Mouse (Mus musculus) forebrain, embryonic 10.5 days (tissue): ENCODE data around the gene Pold4. TPM values are rescaled to one million over a fixed set of nuclear protein-coding genes. Genes with fewer than 3 reads are reported as not detected.

ENCODE experiments used
- DNase-seq: peaks from one replicate; pipeline ENCODE4 v3.0.0-alpha.2; 2017; ENCODE audit warnings: low spot score; ENCODE audit errors: extremely low spot score
- H3K27ac ChIP-seq: fragments of 300-500 bp; sonication (generic); 2 replicates; pipeline ENCODE4 v1.5.1; 2016; ENCODE audit warnings: mild to moderate bottlenecking
- H3K27me3 ChIP-seq: fragments of 300-500 bp; sonication (generic); 2 replicates; pipeline ENCODE4 v1.6.1; 2016; ENCODE audit warnings: mild to moderate bottlenecking; ENCODE audit not compliant: poor library complexity, severe bottlenecking
- H3K36me3 ChIP-seq: fragments of 300-500 bp; sonication (generic); replicated peaks from 2 replicates; pipeline ENCODE4 v1.6.1; 2016; ENCODE audit warnings: mild to moderate bottlenecking, moderate library complexity
- H3K4me1 ChIP-seq: fragments of 300-500 bp; sonication (generic); 2 replicates; pipeline ENCODE4 v1.6.1; 2016
- H3K4me3 ChIP-seq: fragments of 300-500 bp; sonication (generic); 2 replicates; pipeline ENCODE4 v1.5.1; 2016; ENCODE audit warnings: mild to moderate bottlenecking, moderate library complexity
- H3K9me3 ChIP-seq: fragments of 300-500 bp; sonication (generic); 2 replicates; pipeline ENCODE4 v1.6.1; 2016; ENCODE audit warnings: mild to moderate bottlenecking, moderate library complexity
- WGBS: fragments of 180-500 bp; shearing (Covaris S2); methylation state at CpG from one replicate; pipeline ENCODE4 v1.1.7; 2016; 5-methylcytosine and 5-hydroxymethylcytosine counted together
- polyA plus RNA-seq: library from polyadenylated mRNA; unstranded; fragments of >200 nt; fragmentation: Nextera tagmentation; extraction: Ambion mirVana; gene quantifications from 2 replicates; pipeline ENCODE4 v1.2.1, GENCODE M21; 2016

Pold4 gene
- polyA plus RNA-seq, 1 experiment from 2014 or later = 10.6 TPM

GRCm38 (mm10) chr19:4213524-4213974 lies 18.1 kb upstream of the Pold4 start:
- DNase-seq = no peak
- no peaks in the 10 kb centered on the region for H3K9me3 ChIP-seq
- no peaks in the 10 kb centered on the region for H3K36me3 ChIP-seq
- WGBS = 5% methylated on average over 9 of the region's 9 CpGs
- H3K4me3 ChIP-seq = peak overlapping the region; percentile 74
- peaks cover 90% of the 10 kb centered on the region for H3K27me3 ChIP-seq
- H3K27ac ChIP-seq = peak overlapping the region; percentile 87
- H3K4me1 ChIP-seq = peaks cover 71% of the 10 kb centered on the region

GRCm38 (mm10) chr19:4214071-4214770 lies 17.5 kb upstream of the Pold4 start, which contains the start of the genes Clcf1 and AC109138.7:
Gene Clcf1 (plus strand): TSS chr19:4214238.
Gene AC109138.7 (plus strand): TSS chr19:4214357.
- under 1% methylated on average over 47 of the region's 49 CpGs for WGBS
- Histone ChIP-seq H3K27ac (peak within 1 kb of the TSS; percentile 87), H3K36me3 (no peaks in the 10 kb centered on the region), H3K27me3 (peaks cover 88% of the 10 kb centered on the region), H3K9me3 (no peaks in the 10 kb centered on the region), H3K4me1 (peaks cover 71% of the 10 kb centered on the region), H3K4me3 (peak within 1 kb of the TSS; percentile 74)
- DNase-seq = peak; percentile 42

DNA sequence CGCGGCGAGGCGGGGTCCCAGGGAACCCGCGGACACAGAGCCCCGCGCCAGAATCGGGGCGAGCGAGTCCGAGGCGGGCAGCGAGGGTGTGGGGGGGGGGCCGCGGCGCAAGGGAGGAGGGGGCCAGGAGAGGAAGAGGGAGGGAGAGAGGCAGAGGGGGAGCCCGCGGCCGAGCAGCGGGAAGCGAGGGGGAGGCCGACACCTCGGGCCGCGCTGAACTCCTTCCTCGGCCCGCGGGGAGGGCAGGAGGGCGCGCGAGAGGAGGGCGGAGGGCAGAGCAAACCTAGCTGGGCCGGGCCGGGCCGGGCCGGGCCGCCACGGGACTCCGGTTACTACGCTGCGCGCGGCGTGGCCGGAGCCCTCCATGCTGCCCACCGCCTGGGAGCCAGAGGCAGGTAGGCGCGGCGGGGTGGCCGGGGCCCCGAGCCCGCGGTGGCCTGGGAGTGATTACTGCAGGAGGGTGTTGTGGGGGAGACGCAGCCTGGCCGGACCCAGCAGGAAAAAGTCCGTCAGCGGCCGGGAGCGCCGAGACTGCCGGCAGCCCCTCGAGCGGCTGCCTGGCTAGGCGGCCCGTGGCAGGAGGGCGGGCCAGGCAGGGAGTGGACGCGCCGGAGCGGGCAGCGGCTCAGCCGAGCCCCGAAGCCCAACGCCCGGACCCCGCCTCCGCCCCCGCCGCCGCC lies 16.8 kb upstream of the Pold4 start:
- DNase-seq = peak; percentile 53
- H3K27ac ChIP-seq = peak overlapping the region; percentile 87
- H3K4me1 ChIP-seq = peaks cover 71% of the 10 kb centered on the region
- no peaks in the 10 kb centered on the region for H3K9me3 ChIP-seq
- no peaks in the 10 kb centered on the region for H3K36me3 ChIP-seq
- under 1% methylated on average over 63 of the region's 81 CpGs for WGBS
- peak overlapping the region; percentile 74 for H3K4me3 ChIP-seq
- H3K27me3 ChIP-seq = peaks cover 92% of the 10 kb centered on the region

GRCm38 (mm10) chr19:4215451-4215840 lies 16.3 kb upstream of the Pold4 start:
- H3K9me3 ChIP-seq = no peaks in the 10 kb centered on the region
- H3K4me1 ChIP-seq = peaks cover 74% of the 10 kb centered on the region
- H3K27ac ChIP-seq = peak overlapping the region; percentile 87
- no peaks in the 10 kb centered on the region for H3K36me3 ChIP-seq
- peak overlapping the region; percentile 74 for H3K4me3 ChIP-seq
- DNase-seq = no peak
- WGBS = 4% methylated on average over 21 of the region's 21 CpGs
- peaks cover 93% of the 10 kb centered on the region for H3K27me3 ChIP-seq

GRCm38 (mm10) chr19:4216041-4216685 lies 15.5 kb upstream of the Pold4 start:
- Histone ChIP-seq H3K4me3 (peak overlapping the region; percentile 74), H3K27me3 (peaks cover 92% of the 10 kb centered on the region), H3K4me1 (peaks cover 80% of the 10 kb centered on the region), H3K36me3 (no peaks in the 10 kb centered on the region), H3K27ac (peak overlapping the region; percentile 56; the same call in 1 of the 2 replicates), H3K9me3 (no peaks in the 10 kb centered on the region)
- 25% methylated on average over 14 of the region's 14 CpGs for WGBS
- DNase-seq = peak; percentile 59

GRCm38 (mm10) chr19:4217140-4217539 lies 14.6 kb upstream of the Pold4 start:
- Histone ChIP-seq H3K4me1 (peaks cover 73% of the 10 kb centered on the region), H3K4me3 (no peak overlapping the region), H3K9me3 (no peaks in the 10 kb centered on the region), H3K27me3 (peaks cover 92% of the 10 kb centered on the region), H3K36me3 (no peaks in the 10 kb centered on the region), H3K27ac (no peak overlapping the region)
- 13% methylated on average over 5 of the region's 5 CpGs for WGBS
- no peak for DNase-seq

- Histone ChIP-seq H3K27me3 (peaks cover 89% of the 10 kb centered on the region), H3K4me3 (no peak overlapping the region), H3K9me3 (no peaks in the 10 kb centered on the region), H3K36me3 (no peaks in the 10 kb centered on the region), H3K27ac (no peak overlapping the region), H3K4me1 (peaks cover 68% of the 10 kb centered on the region)
- WGBS = 46% methylated on average over 3 of the region's 3 CpGs
- no peak for DNase-seq
Observed at GRCm38 (mm10) chr19:4217855-4218254, 13.8 kb upstream of the Pold4 start.

DNA sequence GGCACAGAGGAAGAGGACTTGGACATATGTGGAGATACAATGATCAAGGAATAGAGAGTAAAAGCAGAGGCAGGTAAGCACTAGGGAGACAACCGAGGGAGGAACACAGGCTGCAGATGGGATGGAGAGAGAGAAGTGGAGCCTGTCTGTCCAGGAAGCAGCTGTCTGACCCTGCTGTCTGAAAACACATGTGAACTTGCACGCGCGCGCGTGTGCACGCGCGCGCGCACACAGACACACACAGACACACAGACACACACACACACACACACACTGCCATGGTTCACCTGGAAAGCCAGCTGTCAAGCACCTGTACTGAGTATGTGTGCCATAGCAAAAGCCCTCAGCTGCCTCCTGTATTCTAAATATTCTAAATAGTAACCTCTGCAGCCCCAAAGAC lies 13.4 kb upstream of the Pold4 start:
- no peak for DNase-seq
- Histone ChIP-seq H3K27me3 (peaks cover 85% of the 10 kb centered on the region), H3K4me1 (peaks cover 64% of the 10 kb centered on the region), H3K4me3 (no peak overlapping the region), H3K36me3 (no peaks in the 10 kb centered on the region), H3K27ac (no peak overlapping the region), H3K9me3 (no peaks in the 10 kb centered on the region)
- 89% methylated on average over 11 of the region's 11 CpGs for WGBS

DNA sequence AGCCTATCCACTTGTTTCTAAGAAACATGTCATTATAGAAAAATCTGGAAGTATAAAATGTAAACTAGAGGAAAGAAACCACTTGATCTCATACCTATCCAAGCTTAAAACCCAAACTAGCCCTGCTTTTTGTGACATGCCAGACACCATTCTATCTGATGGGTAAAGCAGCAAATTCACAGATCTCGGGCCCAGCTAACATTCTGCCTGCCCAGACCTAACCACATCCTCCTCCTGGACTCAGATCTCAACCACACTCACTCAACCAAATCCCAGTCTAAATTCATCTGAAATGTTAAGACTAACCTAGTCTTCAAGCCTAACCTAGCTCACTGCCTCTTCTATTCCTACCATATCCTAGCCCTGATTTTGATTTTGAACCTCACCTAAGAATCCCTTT lies 12.9 kb upstream of the Pold4 start:
- Histone ChIP-seq H3K9me3 (no peaks in the 10 kb centered on the region), H3K27me3 (peaks cover 80% of the 10 kb centered on the region), H3K4me1 (peaks cover 59% of the 10 kb centered on the region), H3K4me3 (no peak overlapping the region), H3K27ac (no peak overlapping the region), H3K36me3 (no peaks in the 10 kb centered on the region)
- WGBS = 80% methylated on average over 1 of the region's 1 CpGs
- DNase-seq = no peak

- Histone ChIP-seq H3K9me3 (no peaks in the 10 kb centered on the region), H3K36me3 (no peaks in the 10 kb centered on the region), H3K4me3 (no peak overlapping the region), H3K27me3 (peaks cover 68% of the 10 kb centered on the region), H3K27ac (peak overlapping the region; percentile 41; the same call in 1 of the 2 replicates), H3K4me1 (peaks cover 47% of the 10 kb centered on the region)
- WGBS = 87% methylated on average over 6 of the region's 6 CpGs
- no peak for DNase-seq
Observed at GRCm38 (mm10) chr19:4219943-4220342, 11.8 kb upstream of the Pold4 start.

DNA sequence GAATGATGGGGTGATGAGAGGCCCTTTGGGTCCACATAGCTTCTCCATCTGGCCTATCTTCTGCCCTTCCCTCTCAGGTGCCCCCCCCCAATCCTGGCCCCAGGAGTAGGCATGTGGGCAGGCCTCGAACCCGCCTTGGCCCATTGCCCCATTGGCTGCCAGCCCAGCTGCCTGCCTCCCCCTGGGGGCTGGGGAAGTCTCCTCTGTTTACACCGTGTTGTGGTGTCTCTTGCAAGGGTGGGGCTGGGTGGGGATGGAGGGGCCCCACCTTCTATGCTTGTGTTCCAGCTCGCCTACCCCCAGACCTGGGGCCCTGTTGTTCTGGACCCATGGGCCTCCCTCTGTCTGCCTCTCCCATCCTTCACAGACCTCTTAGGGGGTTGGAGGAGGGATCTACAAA lies 11.3 kb upstream of the Pold4 start:
- Histone ChIP-seq H3K27ac (peak overlapping the region; percentile 40; the same call in 1 of the 2 replicates), H3K36me3 (no peaks in the 10 kb centered on the region), H3K27me3 (peaks cover 63% of the 10 kb centered on the region), H3K9me3 (no peaks in the 10 kb centered on the region), H3K4me1 (peaks cover 43% of the 10 kb centered on the region), H3K4me3 (no peak overlapping the region)
- no peak for DNase-seq
- 71% methylated on average over 4 of the region's 4 CpGs for WGBS

DNA sequence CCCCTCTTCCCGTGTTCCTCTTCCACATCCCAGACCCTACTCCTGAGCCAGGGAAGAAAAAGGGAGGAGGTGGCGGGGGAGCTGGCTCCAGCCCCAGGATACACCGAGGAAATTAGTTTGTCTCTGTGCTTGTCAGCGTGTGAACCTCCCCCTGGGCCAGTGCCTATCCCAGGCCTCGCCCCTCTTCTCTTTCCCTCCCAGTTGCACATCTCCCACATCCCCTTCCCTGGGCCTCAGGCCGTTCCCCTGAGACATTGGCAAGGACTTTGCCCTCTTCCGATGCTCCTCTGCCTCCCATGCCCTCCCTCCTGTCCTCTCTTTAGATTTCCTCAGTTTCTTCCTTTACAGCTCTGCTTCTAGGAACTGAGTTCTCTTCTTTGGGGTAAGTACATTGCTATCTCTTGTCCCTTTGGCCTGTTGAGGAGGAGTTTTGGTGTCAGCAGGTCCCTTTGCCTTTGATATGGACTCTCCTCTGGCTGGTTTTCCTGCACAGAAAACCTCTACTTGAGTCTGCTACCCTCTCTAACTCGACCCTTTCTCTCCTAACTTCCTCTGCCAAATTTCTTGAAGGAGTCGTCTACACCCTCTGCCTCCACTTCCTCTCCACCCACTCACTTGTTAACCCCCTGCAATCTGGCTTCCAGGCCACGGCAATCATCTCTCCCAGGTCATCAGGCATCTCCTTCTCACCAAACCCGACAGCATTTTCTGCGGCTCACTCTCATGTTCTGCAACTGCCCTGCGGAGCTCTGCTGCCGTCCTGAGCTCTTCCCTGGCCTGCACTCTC lies 10.5 kb upstream of the Pold4 start:
- H3K36me3 ChIP-seq = no peaks in the 10 kb centered on the region
- H3K27me3 ChIP-seq = peaks cover 56% of the 10 kb centered on the region
- no peak for DNase-seq
- H3K9me3 ChIP-seq = no peaks in the 10 kb centered on the region
- WGBS = 59% methylated on average over 14 of the region's 14 CpGs
- no peak overlapping the region for H3K4me3 ChIP-seq
- peak overlapping the region; percentile 40; the same call in 1 of the 2 replicates for H3K27ac ChIP-seq
- peaks cover 35% of the 10 kb centered on the region for H3K4me1 ChIP-seq
